24 mouse cellular contexts compared by ENCODE assay signal in genomic region chr7:31086175-31086755, GRCm38 (mm10). TPM values are rescaled to one million over a fixed set of nuclear protein-coding genes. Genes with fewer than 3 reads are reported as not detected.
DNase-seq lines count a peak whose midpoint lies in the region; ATAC-seq and TF ChIP-seq lines count a peak whose summit lies in the region.
"Had no signal": no experiment of that assay in that cellular context is flagged by ENCODE, and none has a peak within 500 bp of the region (broad histone marks: within the 10 kb centered on the region; RNA-seq: fewer than 3 reads in every experiment).

No protein-coding gene starts in this region.

- DNase-seq in hindbrain, embryonic 10.5 days (ENCODE audit: low spot score), result no peak
- peak; percentile 67 to 86 for DNase-seq in natural killer cell, adult 2 months (ENCODE audit: low spot score in 2 of 2)
- DNase-seq in right cerebral cortex, postnatal 36 days (ENCODE audit: low spot score in 2 of 2), result no peak
- DNase-seq: adrenal gland, postnatal 10 days; gastrocnemius, postnatal 36 days; heart, postnatal 10 days; left cerebral cortex, postnatal 4 days; lung, adult 18-20 months; right cerebral cortex, postnatal 25 days; thymus, postnatal 4 days had no signal

- ATAC-seq in hindbrain, embryonic 16.5 days, result no peak
- ATAC-seq in embryonic facial prominence, embryonic 15.5 days (ENCODE audit: insufficient number of reproducible peaks, low FRiP score, low TSS enrichment, low read depth), result no peak
- ATAC-seq in midbrain, embryonic 16.5 days, result no peak
- ATAC-seq in megakaryocyte-erythroid progenitor cell, adult 5-6 weeks (replicated peaks; ENCODE audit: low FRiP score, low TSS enrichment, poor library complexity, severe bottlenecking), result no peak
- ATAC-seq: forebrain, embryonic 13.5 days; intestine, postnatal 0 days had no signal

- H3K4me2 ChIP-seq in hindbrain, embryonic 16.5 days (ENCODE audit: low read length), result no peak overlapping the region
- H3K4me2 ChIP-seq in embryonic facial prominence, embryonic 15.5 days (replicated peaks), result no peak overlapping the region
- no peak overlapping the region for H3K4me2 ChIP-seq in midbrain, embryonic 16.5 days (ENCODE audit: low read length)
- H3K4me2 ChIP-seq: forebrain, embryonic 13.5 days; heart, embryonic 11.5 days; hindbrain, embryonic 15.5 days; kidney, embryonic 15.5 days; liver, embryonic 11.5 days; midbrain, embryonic 12.5 days had no signal

- WGBS in hindbrain, embryonic 10.5 days, result 90% methylated on average over 9 of the region's 9 CpGs
- 89% methylated on average over 9 of the region's 9 CpGs for WGBS in hindbrain, embryonic 16.5 days
- WGBS in embryonic facial prominence, embryonic 15.5 days, result 88% methylated on average over 9 of the region's 9 CpGs
- WGBS in midbrain, embryonic 16.5 days, result 95% methylated on average over 9 of the region's 9 CpGs

- 0 out of 2 replicates have a peak, but pooled peaks cover 3% of the 10 kb centered on the region for H3K9me3 ChIP-seq in hindbrain, embryonic 10.5 days
- no peaks in the 10 kb centered on the region for H3K9me3 ChIP-seq in hindbrain, embryonic 16.5 days (ENCODE audit: control insufficient read depth, low read length)
- no peaks in the 10 kb centered on the region for H3K9me3 ChIP-seq in embryonic facial prominence, embryonic 15.5 days (replicated peaks)
- H3K9me3 ChIP-seq in midbrain, embryonic 16.5 days (replicated peaks; ENCODE audit: control insufficient read depth, low read length, poor library complexity, severe bottlenecking), result no peaks in the 10 kb centered on the region
- H3K9me3 ChIP-seq: forebrain, embryonic 13.5 days; hindbrain, embryonic 15.5 days; kidney, embryonic 15.5 days had no signal

- no peak overlapping the region for H3K4me3 ChIP-seq in hindbrain, embryonic 10.5 days
- H3K4me3 ChIP-seq in hindbrain, embryonic 16.5 days (ENCODE audit: low read length), result no peak overlapping the region
- no peak overlapping the region for H3K4me3 ChIP-seq in cortical plate, adult 2 months (ENCODE audit: insufficient read depth, low read length)
- H3K4me3 ChIP-seq in embryonic facial prominence, embryonic 15.5 days (replicated peaks), result no peak overlapping the region
- H3K4me3 ChIP-seq in midbrain, embryonic 16.5 days (ENCODE audit: low read depth, low read length), result no peak overlapping the region
- H3K4me3 ChIP-seq: forebrain, embryonic 13.5 days; hindbrain, embryonic 15.5 days; kidney, embryonic 15.5 days; midbrain, embryonic 12.5 days had no signal

- H3K27me3 ChIP-seq in hindbrain, embryonic 10.5 days (ENCODE audit: insufficient read depth, poor library complexity, severe bottlenecking), result no peaks in the 10 kb centered on the region
- H3K27me3 ChIP-seq in hindbrain, embryonic 16.5 days (replicated peaks; ENCODE audit: control insufficient read depth, insufficient read depth, low read length), result no peaks in the 10 kb centered on the region
- H3K27me3 ChIP-seq in embryonic facial prominence, embryonic 15.5 days, result no peaks in the 10 kb centered on the region
- no peaks in the 10 kb centered on the region for H3K27me3 ChIP-seq in midbrain, embryonic 16.5 days (ENCODE audit: control insufficient read depth, insufficient read depth, low read depth, low read length)
- H3K27me3 ChIP-seq: forebrain, embryonic 13.5 days; hindbrain, embryonic 15.5 days; kidney, embryonic 15.5 days; midbrain, embryonic 12.5 days had no signal

- TF ChIP-seq CTCF in cortical plate, adult 2 months (IDR thresholded peaks at IDR 0.05; ENCODE audit: extremely low read depth, insufficient read depth, low read length), result no peak

- no peaks in the 10 kb centered on the region for H3K36me3 ChIP-seq in hindbrain, embryonic 10.5 days
- H3K36me3 ChIP-seq in hindbrain, embryonic 16.5 days (ENCODE audit: control insufficient read depth, insufficient read depth, low read length), result no peaks in the 10 kb centered on the region
- no peaks in the 10 kb centered on the region for H3K36me3 ChIP-seq in embryonic facial prominence, embryonic 15.5 days
- no peaks in the 10 kb centered on the region for H3K36me3 ChIP-seq in midbrain, embryonic 16.5 days (ENCODE audit: control insufficient read depth, insufficient read depth, low read length)
- H3K36me3 ChIP-seq: hindbrain, embryonic 15.5 days; kidney, embryonic 15.5 days; midbrain, embryonic 12.5 days had no signal

- H3K27ac ChIP-seq in hindbrain, embryonic 10.5 days, result peak overlapping the region; percentile 81
- H3K27ac ChIP-seq in hindbrain, embryonic 16.5 days (ENCODE audit: low read depth, low read length), result no peak overlapping the region
- H3K27ac ChIP-seq in cortical plate, adult 2 months (ENCODE audit: insufficient read depth, low read length), result peak overlapping the region; percentile 75
- 0 out of 2 replicates have a peak overlapping the region, but pooled peaks have one; percentile 0 for H3K27ac ChIP-seq in embryonic facial prominence, embryonic 15.5 days (replicated peaks)
- H3K27ac ChIP-seq in midbrain, embryonic 16.5 days (ENCODE audit: low read length), result no peak overlapping the region
- H3K27ac ChIP-seq: forebrain, embryonic 13.5 days; hindbrain, embryonic 15.5 days; kidney, embryonic 15.5 days; midbrain, embryonic 12.5 days had no signal

- TF ChIP-seq POLR2A in cortical plate, adult 2 months (IDR thresholded peaks at IDR 0.05; ENCODE audit: extremely low read depth, insufficient read depth, low read length), result no peak

- peaks cover 36% of the 10 kb centered on the region for H3K4me1 ChIP-seq in hindbrain, embryonic 10.5 days (replicated peaks)
- H3K4me1 ChIP-seq in hindbrain, embryonic 16.5 days (ENCODE audit: control insufficient read depth, insufficient read depth, low read depth, low read length), result peaks cover 4% of the 10 kb centered on the region
- H3K4me1 ChIP-seq in cortical plate, adult 2 months (ENCODE audit: control insufficient read depth, insufficient read depth, low read length), result no peaks in the 10 kb centered on the region
- H3K4me1 ChIP-seq in embryonic facial prominence, embryonic 15.5 days, result peaks cover 24% of the 10 kb centered on the region
- H3K4me1 ChIP-seq in midbrain, embryonic 16.5 days (ENCODE audit: control insufficient read depth, insufficient read depth, low read length), result no peaks in the 10 kb centered on the region
- H3K4me1 ChIP-seq: hindbrain, embryonic 15.5 days had no signal

- H3K9ac ChIP-seq in hindbrain, embryonic 16.5 days (ENCODE audit: low read depth, low read length), result no peak overlapping the region
- no peak overlapping the region for H3K9ac ChIP-seq in embryonic facial prominence, embryonic 15.5 days
- H3K9ac ChIP-seq in midbrain, embryonic 16.5 days (ENCODE audit: low read depth, low read length), result no peak overlapping the region
- H3K9ac ChIP-seq: forebrain, embryonic 13.5 days; hindbrain, embryonic 15.5 days; kidney, embryonic 15.5 days; midbrain, embryonic 12.5 days had no signal

RNA-seq across cellular contexts. Expression of gene Fxyd3, which starts 9.8 kb away (rescaled TPM):
- polyA plus RNA-seq in hindbrain, embryonic 10.5 days (2016; fragmentation: Nextera tagmentation; extraction: Ambion mirVana), result 7.9 and 10.8 TPM in 2 replicates
- polyA plus RNA-seq in hindbrain, embryonic 16.5 days (2015; fragmentation: Nextera tagmentation; extraction: Ambion mirVana), result 0.43 and 0.95 TPM in 2 replicates
- polyA plus RNA-seq in cortical plate, adult 2 months (2012; rRNA removed), result 0.59 and 1.0 TPM in 2 replicates
- polyA plus RNA-seq in embryonic facial prominence, embryonic 15.5 days (2015; fragmentation: Nextera tagmentation; extraction: Ambion mirVana), result 108 and 127 TPM in 2 replicates
- polyA plus RNA-seq in midbrain, embryonic 16.5 days (2015; fragmentation: Nextera tagmentation; extraction: Ambion mirVana), result not detected in 2 replicates
- total RNA-seq in megakaryocyte-erythroid progenitor cell, adult 5-6 weeks (2014; fragmentation: Nextera tagmentation), result not detected in 2 replicates
- not detected in 2 replicates for total RNA-seq in megakaryocyte-erythroid progenitor cell, adult 5-6 weeks (2017)
- total RNA-seq: left cerebral cortex, postnatal 4 days; neutrophil, adult 5-6 weeks had no signal
- polyA plus RNA-seq: forebrain, embryonic 13.5 days had no signal

RNA-seq across cellular contexts. Expression of gene Lgi4, which starts 27.1 kb away (rescaled TPM):
- 2.3 and 6.3 TPM in 2 replicates for polyA plus RNA-seq in hindbrain, embryonic 10.5 days (2016; fragmentation: Nextera tagmentation; extraction: Ambion mirVana)
- polyA plus RNA-seq in hindbrain, embryonic 16.5 days (2015; fragmentation: Nextera tagmentation; extraction: Ambion mirVana), result 0.50 and 0.65 TPM in 2 replicates
- polyA plus RNA-seq in cortical plate, adult 2 months (2012; rRNA removed), result 35.6 and 37.5 TPM in 2 replicates
- 1.7 and 2.1 TPM in 2 replicates for polyA plus RNA-seq in embryonic facial prominence, embryonic 15.5 days (2015; fragmentation: Nextera tagmentation; extraction: Ambion mirVana)
- polyA plus RNA-seq in midbrain, embryonic 16.5 days (2015; fragmentation: Nextera tagmentation; extraction: Ambion mirVana), result 0.15 and 0.35 TPM in 2 replicates
- not detected in 2 replicates for total RNA-seq in megakaryocyte-erythroid progenitor cell, adult 5-6 weeks (2014; fragmentation: Nextera tagmentation)
- not detected in 2 replicates for total RNA-seq in megakaryocyte-erythroid progenitor cell, adult 5-6 weeks (2017)

RNA-seq across cellular contexts. Expression of gene Hpn, which starts 28.8 kb away (rescaled TPM):
- 3.0 and 4.5 TPM in 2 replicates for polyA plus RNA-seq in hindbrain, embryonic 10.5 days (2016; fragmentation: Nextera tagmentation; extraction: Ambion mirVana)
- polyA plus RNA-seq in hindbrain, embryonic 16.5 days (2015; fragmentation: Nextera tagmentation; extraction: Ambion mirVana), result 0.61 and 0.75 TPM in 2 replicates
- polyA plus RNA-seq in cortical plate, adult 2 months (2012; rRNA removed), result 4.2 and 4.9 TPM in 2 replicates
- 5.4 and 5.7 TPM in 2 replicates for polyA plus RNA-seq in embryonic facial prominence, embryonic 15.5 days (2015; fragmentation: Nextera tagmentation; extraction: Ambion mirVana)
- 0.21 TPM in 1 of 2 replicates, not detected in the other for polyA plus RNA-seq in midbrain, embryonic 16.5 days (2015; fragmentation: Nextera tagmentation; extraction: Ambion mirVana)
- 103 and 201 TPM in 2 replicates for total RNA-seq in megakaryocyte-erythroid progenitor cell, adult 5-6 weeks (2014; fragmentation: Nextera tagmentation)
- 28.3 and 32.3 TPM in 2 replicates for total RNA-seq in megakaryocyte-erythroid progenitor cell, adult 5-6 weeks (2017)
- polyA plus RNA-seq: C2C12; forebrain, embryonic 13.5 days had no signal

RNA-seq across cellular contexts. Expression of gene Fxyd1, which starts 29.3 kb away (rescaled TPM):
- polyA plus RNA-seq in hindbrain, embryonic 10.5 days (2016; fragmentation: Nextera tagmentation; extraction: Ambion mirVana), result 14.0 and 17.1 TPM in 2 replicates
- 69.4 and 89.9 TPM in 2 replicates for polyA plus RNA-seq in hindbrain, embryonic 16.5 days (2015; fragmentation: Nextera tagmentation; extraction: Ambion mirVana)
- 141 and 156 TPM in 2 replicates for polyA plus RNA-seq in cortical plate, adult 2 months (2012; rRNA removed)
- polyA plus RNA-seq in embryonic facial prominence, embryonic 15.5 days (2015; fragmentation: Nextera tagmentation; extraction: Ambion mirVana), result 115 and 119 TPM in 2 replicates
- polyA plus RNA-seq in midbrain, embryonic 16.5 days (2015; fragmentation: Nextera tagmentation; extraction: Ambion mirVana), result 11.2 and 17.3 TPM in 2 replicates
- total RNA-seq in megakaryocyte-erythroid progenitor cell, adult 5-6 weeks (2014; fragmentation: Nextera tagmentation), result not detected in 2 replicates
- not detected in 2 replicates for total RNA-seq in megakaryocyte-erythroid progenitor cell, adult 5-6 weeks (2017)
- total RNA-seq: neutrophil, adult 5-6 weeks had no signal

RNA-seq across cellular contexts. Expression of gene Fxyd7, which starts 35.0 kb away (rescaled TPM):
- polyA plus RNA-seq in hindbrain, embryonic 10.5 days (2016; fragmentation: Nextera tagmentation; extraction: Ambion mirVana), result 1.4 and 7.6 TPM in 2 replicates
- polyA plus RNA-seq in hindbrain, embryonic 16.5 days (2015; fragmentation: Nextera tagmentation; extraction: Ambion mirVana), result 324 and 417 TPM in 2 replicates
- polyA plus RNA-seq in cortical plate, adult 2 months (2012; rRNA removed), result 378 and 426 TPM in 2 replicates
- 10.6 and 12.3 TPM in 2 replicates for polyA plus RNA-seq in embryonic facial prominence, embryonic 15.5 days (2015; fragmentation: Nextera tagmentation; extraction: Ambion mirVana)
- polyA plus RNA-seq in midbrain, embryonic 16.5 days (2015; fragmentation: Nextera tagmentation; extraction: Ambion mirVana), result 188 and 270 TPM in 2 replicates
- total RNA-seq in megakaryocyte-erythroid progenitor cell, adult 5-6 weeks (2014; fragmentation: Nextera tagmentation), result not detected in 2 replicates
- total RNA-seq in megakaryocyte-erythroid progenitor cell, adult 5-6 weeks (2017), result not detected in 2 replicates
- polyA plus RNA-seq: C2C12 had no signal

Comparison
In these comparisons a context has a peak if more than half of its experiments do, and no peak if none do; other contexts are left out.
1. H3K27ac ChIP-seq: peak in hindbrain, embryonic 10.5 days (single experiment), cortical plate, adult 2 months (single experiment) and embryonic facial prominence, embryonic 15.5 days (single experiment); none in hindbrain, embryonic 16.5 days (single experiment) and midbrain, embryonic 16.5 days (single experiment).
2. DNase-seq: peak in natural killer cell, adult 2 months (2 of 2); none in hindbrain, embryonic 10.5 days (single experiment) and right cerebral cortex, postnatal 36 days (0 of 2).